Mouse (Mus musculus) central nervous system, embryonic 18 days (tissue): ENCODE measurements around the gene Armc6. TPM values are rescaled to one million over a fixed set of nuclear protein-coding genes. Genes with fewer than 3 reads are reported as not detected.

ENCODE experiments used
- polyA plus RNA-seq: library from polyadenylated mRNA; depleted of rRNA; stranded (reverse); fragments of >200 nt; gene quantifications from 2 replicates; pipeline ENCODE4 v1.2.3, GENCODE M21; 2012; rRNA removed

Gene Armc6
- polyA plus RNA-seq, result 143 and 144 TPM in 2 replicates

GRCm38 (mm10) chr8:70234080-70234780, at the start of gene Armc6, which contains the start of gene Sugp2:
Gene Armc6 (minus strand): TSS chr8:70234466.
Gene Sugp2 (plus strand): TSS chr8:70234226.

GRCm38 (mm10) chr8:70282603-70283135, 48.4 kb upstream of the Armc6 start, which contains the start of gene Homer3:
Gene Homer3 (plus strand): TSS chr8:70282827.

GRCm38 (mm10) chr8:70212112-70213055, 21.9 kb downstream of the Armc6 start, which contains the start of gene Slc25a42:
Gene Slc25a42 (minus strand): TSS chr8:70212305.

GRCm38 (mm10) chr8:70172043-70172681, 62.1 kb downstream of the Armc6 start, which contains the start of gene Tmem161a:
Gene Tmem161a (plus strand): TSS chr8:70172356.

Other genes starting within 250 kb of the Armc6 start
- gene Gatad2a, start 238.1 kb downstream of the Armc6 start, polyA plus RNA-seq, result 20.8 and 21.0 TPM in 2 replicates
- 115 and 119 TPM in 2 replicates for gene Mau2, start 191.7 kb downstream of the Armc6 start, polyA plus RNA-seq
- gene Sugp1, start 191.7 kb downstream of the Armc6 start, polyA plus RNA-seq, result 26.0 and 28.5 TPM in 2 replicates
- gene Tm6sf2, start 161.5 kb downstream of the Armc6 start, polyA plus RNA-seq, result 5.8 and 6.4 TPM in 2 replicates
- 0.53 and 0.70 TPM in 2 replicates for gene Hapln4, start 151.0 kb downstream of the Armc6 start, polyA plus RNA-seq
- 80.6 and 97.8 TPM in 2 replicates for gene Ncan, start 113.6 kb downstream of the Armc6 start, polyA plus RNA-seq
- gene Nr2c2ap, start 103.1 kb downstream of the Armc6 start, polyA plus RNA-seq, result 28.4 and 28.9 TPM in 2 replicates
- 14.2 and 16.7 TPM in 2 replicates for gene Rfxank, start 95.3 kb downstream of the Armc6 start, polyA plus RNA-seq
- 107 and 110 TPM in 2 replicates for gene Borcs8, start 95.0 kb downstream of the Armc6 start, polyA plus RNA-seq
- 0.31 and 0.49 TPM in 2 replicates for gene Mef2b, start 94.8 kb downstream of the Armc6 start, polyA plus RNA-seq
- 88.0 and 105 TPM in 2 replicates for gene Tmem161a, start 62.1 kb downstream of the Armc6 start, polyA plus RNA-seq
- 30.8 and 32.6 TPM in 2 replicates for gene Slc25a42, start 22.2 kb downstream of the Armc6 start, polyA plus RNA-seq
- gene Sugp2, start 240 bp downstream of the Armc6 start, polyA plus RNA-seq, result 144 and 148 TPM in 2 replicates
- 39.3 and 42.2 TPM in 2 replicates for gene Homer3, start 48.4 kb upstream of the Armc6 start, polyA plus RNA-seq
- 53.5 and 59.7 TPM in 2 replicates for gene Ddx49, start 68.0 kb upstream of the Armc6 start, polyA plus RNA-seq
- gene Cope, start 68.1 kb upstream of the Armc6 start, polyA plus RNA-seq, result 260 and 266 TPM in 2 replicates
- 37.7 and 45.2 TPM in 2 replicates for gene Cers1, start 81.3 kb upstream of the Armc6 start, polyA plus RNA-seq
- gene Gdf1, start 95.4 kb upstream of the Armc6 start, polyA plus RNA-seq, result 13.0 and 13.6 TPM in 2 replicates
- 18.0 and 25.0 TPM in 2 replicates for gene Upf1, start 118.8 kb upstream of the Armc6 start, polyA plus RNA-seq
- 0.19 and 0.36 TPM in 2 replicates for gene Comp, start 139.1 kb upstream of the Armc6 start, polyA plus RNA-seq
- 48.8 and 63.0 TPM in 2 replicates for gene Crtc1, start 205.1 kb upstream of the Armc6 start, polyA plus RNA-seq
- gene Klhl26, start 242.5 kb upstream of the Armc6 start, polyA plus RNA-seq, result 45.0 and 47.6 TPM in 2 replicates